8 mouse cellular contexts compared by ENCODE assay signal in the genomic region with DNA sequence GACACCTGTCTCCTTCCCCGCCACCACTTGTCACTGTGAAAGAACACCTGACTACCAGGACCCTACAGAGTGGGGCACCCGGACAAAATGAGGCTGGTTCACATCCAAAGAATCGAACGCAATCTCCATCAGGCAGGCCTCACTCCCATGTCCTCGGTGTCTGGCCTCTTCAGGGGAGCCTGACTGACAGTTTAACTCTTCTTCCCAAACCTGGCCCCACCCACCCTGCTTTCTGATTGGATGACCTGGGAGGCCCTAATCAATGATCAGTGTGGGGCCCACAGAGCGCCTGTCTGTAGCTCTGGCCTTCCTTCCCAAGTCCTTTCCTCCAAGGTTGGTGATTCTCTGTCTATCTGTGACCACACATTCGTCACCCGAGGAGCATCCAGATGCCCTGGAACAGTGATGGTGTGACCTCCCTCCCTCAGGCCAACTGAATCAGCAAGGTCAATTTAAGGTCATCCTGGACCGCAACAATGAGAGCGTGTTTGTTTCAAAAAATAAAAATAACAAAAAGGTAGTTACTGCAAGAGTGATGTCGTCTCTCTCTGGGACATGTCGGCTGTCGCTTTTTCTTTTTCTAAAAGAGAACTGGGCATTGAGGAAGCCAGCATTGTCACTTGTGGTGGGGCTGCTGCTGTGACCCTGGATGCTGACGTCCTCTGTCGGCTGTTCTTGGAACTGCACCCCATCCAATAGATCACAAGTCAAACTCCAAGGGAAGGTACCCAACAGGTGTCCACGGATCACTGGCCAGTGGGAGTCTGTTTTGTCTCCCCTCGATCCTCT. TPM values are rescaled to one million over a fixed set of nuclear protein-coding genes. Genes with fewer than 3 reads are reported as not detected.
DNase-seq lines count a peak whose midpoint lies in the region; ATAC-seq and TF ChIP-seq lines count a peak whose summit lies in the region.

No protein-coding gene starts in this region.

- no peaks in the 10 kb centered on the region for H3K79me2 ChIP-seq in liver, adult 2 months (ENCODE audit: control insufficient read depth, insufficient read depth, low read length)

- WGBS in hindbrain, embryonic 10.5 days, result 21% methylated on average over 17 of the region's 17 CpGs
- 27% methylated on average over 17 of the region's 17 CpGs for WGBS in hindbrain, embryonic 12.5 days
- 55% methylated on average over 17 of the region's 17 CpGs for WGBS in bone marrow, adult 2 months
- WGBS in liver, adult 2 months, result 65% methylated on average over 17 of the region's 17 CpGs

- TF ChIP-seq POLR2A in bone marrow, adult 2 months (IDR thresholded peaks at IDR 0.05; ENCODE audit: borderline replicate concordance, control insufficient read depth, low read depth, low read length), result no peak
- no peak for TF ChIP-seq POLR2A in liver, adult 2 months (IDR thresholded peaks at IDR 0.05; ENCODE audit: extremely low read depth, insufficient read depth, low read length)

- intact Hi-C loops in gastrocnemius, postnatal 36 days (cut with DNase I), result no loop called here

- H3K27me3 ChIP-seq in hindbrain, embryonic 10.5 days (ENCODE audit: insufficient read depth, poor library complexity, severe bottlenecking), result peaks cover 13% of the 10 kb centered on the region
- peaks cover 15% of the 10 kb centered on the region; the same call in 1 of the 2 replicates for H3K27me3 ChIP-seq in hindbrain, embryonic 12.5 days
- H3K27me3 ChIP-seq in liver, adult 2 months (ENCODE audit: control insufficient read depth, insufficient read depth, low read length), result no peaks in the 10 kb centered on the region

- H3K4me3 ChIP-seq in hindbrain, embryonic 10.5 days, result no peak overlapping the region
- H3K4me3 ChIP-seq in hindbrain, embryonic 12.5 days, result no peak overlapping the region
- H3K4me3 ChIP-seq in bone marrow, adult 2 months (replicated peaks; ENCODE audit: control insufficient read depth, low read depth, low read length), result no peak overlapping the region
- no peak overlapping the region for H3K4me3 ChIP-seq in liver, adult 2 months (ENCODE audit: insufficient read depth, low read depth, low read length)

- H3K9me3 ChIP-seq in hindbrain, embryonic 10.5 days, result no peaks in the 10 kb centered on the region
- H3K9me3 ChIP-seq in hindbrain, embryonic 12.5 days (replicated peaks), result no peaks in the 10 kb centered on the region

- peak; percentile 45 for TF ChIP-seq CTCF in bone marrow, adult 2 months (IDR thresholded peaks at IDR 0.05; ENCODE audit: control insufficient read depth, insufficient read depth, low read length)
- peak; percentile 55 for TF ChIP-seq CTCF in liver, adult 2 months (IDR thresholded peaks at IDR 0.05; ENCODE audit: low read depth, low read length)

- no peak overlapping the region for H3K4me2 ChIP-seq in hindbrain, embryonic 12.5 days (replicated peaks)

- H3K9ac ChIP-seq in hindbrain, embryonic 12.5 days, result no peak overlapping the region
- no peak overlapping the region for H3K9ac ChIP-seq in liver, adult 2 months (ENCODE audit: low read depth, low read length)

- no peaks in the 10 kb centered on the region for H3K36me3 ChIP-seq in hindbrain, embryonic 10.5 days
- H3K36me3 ChIP-seq in hindbrain, embryonic 12.5 days, result no peaks in the 10 kb centered on the region
- H3K36me3 ChIP-seq in liver, adult 2 months (ENCODE audit: control insufficient read depth, insufficient read depth, low read length), result no peaks in the 10 kb centered on the region

- peaks cover 51% of the 10 kb centered on the region for H3K4me1 ChIP-seq in hindbrain, embryonic 10.5 days (replicated peaks)
- peaks cover 32% of the 10 kb centered on the region for H3K4me1 ChIP-seq in hindbrain, embryonic 12.5 days
- peaks cover 8% of the 10 kb centered on the region for H3K4me1 ChIP-seq in bone marrow, adult 2 months (ENCODE audit: control insufficient read depth, insufficient read depth, low read length)
- peaks cover 2% of the 10 kb centered on the region; the same call in 1 of the 2 replicates for H3K4me1 ChIP-seq in liver, adult 2 months (ENCODE audit: control insufficient read depth, insufficient read depth, low read length)

- H3K27ac ChIP-seq in hindbrain, embryonic 10.5 days, result peak overlapping the region; percentile 71
- H3K27ac ChIP-seq in hindbrain, embryonic 12.5 days, result no peak overlapping the region
- H3K27ac ChIP-seq in bone marrow, adult 2 months (ENCODE audit: control insufficient read depth, insufficient read depth, low read depth, low read length, poor library complexity), result no peak overlapping the region
- no peak overlapping the region for H3K27ac ChIP-seq in liver, adult 2 months (replicated peaks; ENCODE audit: insufficient read depth, low read depth, low read length)

- DNase-seq in hindbrain, embryonic 10.5 days (ENCODE audit: low spot score), result peak; percentile 52
- peak; percentile 41 to 46 for DNase-seq in B cell, adult 2 months
- DNase-seq in liver, adult 2 months (ENCODE audit: extremely low read depth, low read depth, low spot score), result no peak
- DNase-seq in frontal cortex, postnatal 36 days (ENCODE audit: low spot score in 2 of 2), result no peak
- no peak for DNase-seq in gastrocnemius, adult 18-20 months (ENCODE audit: low spot score)
- no peak for DNase-seq in gastrocnemius, postnatal 36 days

- ATAC-seq in hindbrain, embryonic 12.5 days (ENCODE audit: low FRiP score), result no peak

RNA-seq across cellular contexts. Expression of a gene that starts 28.7 kb away (rescaled TPM):
- polyA plus RNA-seq in hindbrain, embryonic 10.5 days (2016; fragmentation: Nextera tagmentation; extraction: Ambion mirVana), result 83.6 and 103 TPM in 2 replicates
- polyA plus RNA-seq in hindbrain, embryonic 12.5 days (2016; fragmentation: Nextera tagmentation; extraction: Ambion mirVana), result 101 and 118 TPM in 2 replicates
- 43.0 and 56.0 TPM in 2 replicates for polyA plus RNA-seq in bone marrow, adult 2 months (2011; ENCODE audit: insufficient read depth, insufficient read length, low replicate concordance, missing spikeins)
- total RNA-seq in liver, adult 2 months (2014; rRNA removed), result 24.2 and 25.6 TPM in 2 replicates
- polyA plus RNA-seq in liver, adult 2 months (2012; rRNA removed), result 5.9 and 6.9 TPM in 2 replicates
- 10 to 100 TPM; 66.5 to 68.8 TPM for total RNA-seq in gastrocnemius, adult 18-20 months (2021)
- 10 to 100 TPM; 55.2 to 58.5 TPM for total RNA-seq in gastrocnemius, postnatal 36 days (2021)

Comparison
In these comparisons a context has a peak if more than half of its experiments do, and no peak if none do; other contexts are left out.
1. DNase-seq: peak in hindbrain, embryonic 10.5 days (single experiment) and B cell, adult 2 months (2 of 2); none in liver, adult 2 months (single experiment), frontal cortex, postnatal 36 days (0 of 2), gastrocnemius, adult 18-20 months (single experiment) and gastrocnemius, postnatal 36 days (0 of 2).